Mouse (Mus musculus) midbrain, postnatal 0 days (tissue): ENCODE results near the gene Garnl3. TPM values are rescaled to one million over a fixed set of nuclear protein-coding genes. Genes with fewer than 3 reads are reported as not detected.

Experiments used
- ATAC-seq: fragments of 200-750 bp; cut with Nextera tagmentation; 2 replicates; pipeline ENCODE4 v1.8.0; 2017; ENCODE audit warnings: moderate number of reproducible peaks, mild to moderate bottlenecking, moderate TSS enrichment, moderate library complexity; ENCODE audit not compliant: low FRiP score
- DNase-seq: peaks from one replicate; pipeline ENCODE4 v3.0.0-alpha.2; 2015; ENCODE audit warnings: low spot score
- H3K27ac ChIP-seq: fragments of 300-500 bp; sonication (generic); 2 replicates; pipeline ENCODE4 v1.5.1; 2014; ENCODE audit warnings: low read depth, mild to moderate bottlenecking, low read length, mixed read lengths
- H3K27me3 ChIP-seq: fragments of 300-500 bp; sonication (generic); 2 replicates; pipeline ENCODE4 v1.6.1; 2014; ENCODE audit warnings: low read length, control low read depth, mixed read lengths; ENCODE audit not compliant: insufficient read depth
- H3K36me3 ChIP-seq: fragments of 300-500 bp; sonication (generic); 2 replicates; pipeline ENCODE4 v1.6.1; 2014; ENCODE audit warnings: low read length, control low read depth, mixed read lengths; ENCODE audit not compliant: insufficient read depth
- H3K4me1 ChIP-seq: fragments of 300-500 bp; sonication (generic); 2 replicates; pipeline ENCODE4 v1.6.1; 2014; ENCODE audit warnings: mild to moderate bottlenecking, control low read depth, antibody characterized with exemption, low read length, mixed read lengths; ENCODE audit not compliant: insufficient read depth
- H3K4me2 ChIP-seq: fragments of 300-500 bp; sonication (generic); 2 replicates; pipeline ENCODE4 v1.6.1; 2014; ENCODE audit warnings: low read depth, mild to moderate bottlenecking, low read length, mixed read lengths; ENCODE audit not compliant: poor library complexity, severe bottlenecking
- H3K4me3 ChIP-seq: fragments of 300-500 bp; sonication (generic); 2 replicates; pipeline ENCODE4 v1.5.1; 2014; ENCODE audit warnings: low read depth, mild to moderate bottlenecking, low read length, moderate library complexity
- H3K9ac ChIP-seq: fragments of 300-500 bp; sonication (generic); replicated peaks from 2 replicates; pipeline ENCODE4 v1.6.1; 2014; ENCODE audit warnings: mild to moderate bottlenecking, low read length, moderate library complexity, mixed read lengths; ENCODE audit not compliant: poor library complexity, severe bottlenecking
- H3K9me3 ChIP-seq: fragments of 300-500 bp; sonication (generic); 2 replicates; pipeline ENCODE4 v1.6.1; 2016; ENCODE audit warnings: low read length, control low read depth
- CTCF ChIP-seq: IDR thresholded peaks from 2 replicates; pipeline ENCODE4 v1.5.1; 2016; ENCODE audit warnings: antibody characterized with exemption, mild to moderate bottlenecking
- whole genome bisulfite sequencing: fragments of 180-500 bp; shearing (Covaris S2); extraction: QIAGEN DNeasy Blood & Tissue Kit; methylation state at CpG from one replicate; pipeline ENCODE4 v1.1.7; 2014; 5-methylcytosine and 5-hydroxymethylcytosine counted together
- polyA plus RNA-seq: library from polyadenylated mRNA; unstranded; fragments of >200 nt; fragmentation: Nextera tagmentation; extraction: Ambion mirVana; gene quantifications from 2 replicates; pipeline ENCODE4 v1.2.1, GENCODE M21; 2015
- total RNA-seq: library from RNA; depleted of rRNA; stranded (reverse); fragments of >200 nt; gene quantifications from 2 replicates; pipeline ENCODE4 v1.2.3, GENCODE M21; 2014

Gene Garnl3
- total and polyA plus RNA-seq, 2 experiments from 2014 or later: 77.1 to 134 TPM

- Histone ChIP-seq H3K27ac (no peak overlapping the region), H3K9ac (no peak overlapping the region), H3K4me1 (no peaks in the 10 kb centered on the region), H3K36me3 (peaks cover 49% of the 10 kb centered on the region), H3K4me3 (no peak overlapping the region), H3K9me3 (no peaks in the 10 kb centered on the region), H3K27me3 (no peaks in the 10 kb centered on the region), H3K4me2 (no peak overlapping the region)
- TF ChIP-seq CTCF: no peak
- DNase-seq: no peak
- no peak for ATAC-seq
- WGBS: 84% methylated on average over 7 of the region's 7 CpGs
Measured at GRCm38 (mm10) chr2:33002144-33002543, 129.3 kb downstream of the Garnl3 start.

GRCm38 (mm10) chr2:32999752-33000151 lies 131.7 kb downstream of the Garnl3 start:
- no peak for ATAC-seq
- H3K9ac ChIP-seq: no peak overlapping the region
- no peaks in the 10 kb centered on the region for H3K9me3 ChIP-seq
- H3K27ac ChIP-seq: no peak overlapping the region
- 98% methylated on average over 2 of the region's 2 CpGs for WGBS
- no peak overlapping the region for H3K4me3 ChIP-seq
- H3K4me1 ChIP-seq: no peaks in the 10 kb centered on the region
- H3K36me3 ChIP-seq: peaks cover 42% of the 10 kb centered on the region
- no peak for TF ChIP-seq CTCF
- no peak for DNase-seq
- no peaks in the 10 kb centered on the region for H3K27me3 ChIP-seq
- H3K4me2 ChIP-seq: no peak overlapping the region

GRCm38 (mm10) chr2:32997792-32998191 lies 133.7 kb downstream of the Garnl3 start:
- TF ChIP-seq CTCF: no peak
- H3K27me3 ChIP-seq: no peaks in the 10 kb centered on the region
- DNase-seq (no peak), ATAC-seq (no peak)
- H3K9me3 ChIP-seq: no peaks in the 10 kb centered on the region
- peaks cover 27% of the 10 kb centered on the region for H3K36me3 ChIP-seq
- no peak overlapping the region for H3K27ac ChIP-seq
- H3K4me3 ChIP-seq: no peak overlapping the region
- H3K9ac ChIP-seq: no peak overlapping the region
- 87% methylated on average over 4 of the region's 4 CpGs for WGBS
- no peak overlapping the region for H3K4me2 ChIP-seq
- H3K4me1 ChIP-seq: no peaks in the 10 kb centered on the region

- no peak for DNase-seq
- no peak for ATAC-seq
Measured at GRCm38 (mm10) chr2:32997081-32997480, 134.4 kb downstream of the Garnl3 start.

GRCm38 (mm10) chr2:32992130-32992529 lies 139.3 kb downstream of the Garnl3 start:
- Histone ChIP-seq H3K4me3 (no peak overlapping the region), H3K4me2 (no peak overlapping the region), H3K9me3 (no peaks in the 10 kb centered on the region), H3K4me1 (no peaks in the 10 kb centered on the region), H3K36me3 (peaks cover 21% of the 10 kb centered on the region), H3K9ac (no peak overlapping the region), H3K27ac (no peak overlapping the region), H3K27me3 (no peaks in the 10 kb centered on the region)
- no peak for TF ChIP-seq CTCF
- ATAC-seq (no peak), DNase-seq (no peak)
- WGBS: 74% methylated on average over 6 of the region's 6 CpGs

More at GRCm38 (mm10) chr2:32997081-32997480, 134.4 kb downstream of the Garnl3 start:
- H3K4me3 ChIP-seq: no peak overlapping the region
- H3K9ac ChIP-seq: no peak overlapping the region
- no peaks in the 10 kb centered on the region for H3K9me3 ChIP-seq
- no peaks in the 10 kb centered on the region for H3K27me3 ChIP-seq
- peaks cover 24% of the 10 kb centered on the region for H3K36me3 ChIP-seq
- 59% methylated on average over 6 of the region's 6 CpGs for WGBS
- no peak overlapping the region for H3K4me2 ChIP-seq
- no peak overlapping the region for H3K27ac ChIP-seq
- no peak for TF ChIP-seq CTCF
- no peaks in the 10 kb centered on the region for H3K4me1 ChIP-seq

GRCm38 (mm10) chr2:32990167-32990832 lies 141.2 kb downstream of the Garnl3 start:
- Histone ChIP-seq H3K9me3 (no peaks in the 10 kb centered on the region), H3K27me3 (no peaks in the 10 kb centered on the region), H3K4me2 (no peak overlapping the region), H3K27ac (no peak overlapping the region), H3K9ac (no peak overlapping the region), H3K4me1 (no peaks in the 10 kb centered on the region), H3K4me3 (no peak overlapping the region), H3K36me3 (peaks cover 24% of the 10 kb centered on the region)
- DNase-seq (no peak), ATAC-seq (no peak)
- 47% methylated on average over 13 of the region's 13 CpGs for WGBS
- TF ChIP-seq CTCF: peak; percentile 73
